Mouse (Mus musculus) heart, postnatal 0 days (tissue): ENCODE results near the gene Aprt.

Source experiments
- CTCF ChIP-seq: IDR thresholded peaks from 2 replicates; pipeline ENCODE4 v1.5.1; 2016; ENCODE audit warnings: antibody characterized with exemption, control low read depth, low read depth
- EP300 ChIP-seq: IDR thresholded peaks from 2 replicates; pipeline ENCODE4 v1.6.1; 2016; ENCODE audit warnings: antibody characterized with exemption, low read depth

- TF ChIP-seq CTCF (no peak), EP300 (no peak)
These were observed 30.5 kb downstream of the Aprt start for GRCm38 (mm10) chr8:122546066-122546755.
